Mouse (Mus musculus): ENCODE measurements around the gene Drc7. TPM values are rescaled to one million over a fixed set of nuclear protein-coding genes. Genes with fewer than 3 reads are reported as not detected.

Gene Drc7
- not detected for polyA plus RNA-seq (2014; fragmentation: Illumina TruSeq; extraction: RNeasy Lipid Tissue Mini Kit (QIAGEN cat#74804); ENCODE audit: low read depth, low replicate concordance)

DNA sequence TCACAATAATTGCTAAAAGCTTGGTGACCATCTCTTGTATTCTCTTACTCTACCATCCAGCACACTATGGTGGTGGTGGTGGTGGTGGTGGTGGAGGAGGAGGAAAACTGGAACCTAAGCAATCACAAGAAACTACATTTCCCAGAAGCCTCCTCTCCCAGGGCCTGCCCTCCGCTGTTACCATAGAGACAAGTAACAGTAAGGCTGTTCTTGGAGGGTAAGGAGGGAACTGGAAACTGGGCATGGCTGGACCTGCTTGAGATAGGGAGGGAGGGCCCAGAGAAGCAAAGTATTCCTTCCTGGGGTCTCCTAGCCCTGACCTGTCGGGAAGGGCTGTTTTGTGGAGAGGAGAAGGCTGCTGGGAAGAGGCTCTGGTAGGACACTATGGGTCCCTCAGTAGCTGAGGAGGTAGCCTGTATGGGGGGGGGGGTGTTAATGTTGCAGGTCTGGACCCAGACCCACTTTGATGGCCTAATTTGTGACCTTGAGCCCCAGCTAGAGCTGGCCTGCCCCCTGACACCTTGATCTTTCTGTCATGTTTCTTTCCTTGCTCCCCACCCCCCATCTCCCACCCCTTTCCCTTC is at the start of gene Drc7:
Gene Drc7, plus strand, starts transcription at position 177 of the 584 bp plus-strand sequence.

DNA sequence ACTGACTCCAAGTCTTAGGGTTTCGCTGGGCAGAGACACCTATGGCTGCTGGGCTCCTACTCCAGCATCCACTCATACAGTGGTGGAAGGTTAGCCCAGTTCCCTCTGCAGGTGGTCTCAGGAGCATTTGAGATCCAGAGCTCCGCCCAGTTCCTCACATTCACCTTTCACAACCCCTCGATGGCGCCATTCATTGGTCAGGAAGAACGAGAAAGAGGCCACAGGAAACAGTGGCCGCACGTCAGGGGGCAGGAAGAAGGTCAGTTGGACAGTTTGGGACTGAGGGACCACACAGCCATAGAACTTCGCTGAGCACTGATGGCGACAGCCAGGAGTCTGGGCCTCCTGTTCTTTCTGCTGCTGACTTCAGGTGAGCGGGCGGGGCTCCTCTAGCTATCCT is 37.5 kb upstream of the Drc7 start, which contains the start of gene Adgrg3:
Gene Adgrg3, plus strand, starts transcription at position 242 of the 400 bp plus-strand sequence.

DNA sequence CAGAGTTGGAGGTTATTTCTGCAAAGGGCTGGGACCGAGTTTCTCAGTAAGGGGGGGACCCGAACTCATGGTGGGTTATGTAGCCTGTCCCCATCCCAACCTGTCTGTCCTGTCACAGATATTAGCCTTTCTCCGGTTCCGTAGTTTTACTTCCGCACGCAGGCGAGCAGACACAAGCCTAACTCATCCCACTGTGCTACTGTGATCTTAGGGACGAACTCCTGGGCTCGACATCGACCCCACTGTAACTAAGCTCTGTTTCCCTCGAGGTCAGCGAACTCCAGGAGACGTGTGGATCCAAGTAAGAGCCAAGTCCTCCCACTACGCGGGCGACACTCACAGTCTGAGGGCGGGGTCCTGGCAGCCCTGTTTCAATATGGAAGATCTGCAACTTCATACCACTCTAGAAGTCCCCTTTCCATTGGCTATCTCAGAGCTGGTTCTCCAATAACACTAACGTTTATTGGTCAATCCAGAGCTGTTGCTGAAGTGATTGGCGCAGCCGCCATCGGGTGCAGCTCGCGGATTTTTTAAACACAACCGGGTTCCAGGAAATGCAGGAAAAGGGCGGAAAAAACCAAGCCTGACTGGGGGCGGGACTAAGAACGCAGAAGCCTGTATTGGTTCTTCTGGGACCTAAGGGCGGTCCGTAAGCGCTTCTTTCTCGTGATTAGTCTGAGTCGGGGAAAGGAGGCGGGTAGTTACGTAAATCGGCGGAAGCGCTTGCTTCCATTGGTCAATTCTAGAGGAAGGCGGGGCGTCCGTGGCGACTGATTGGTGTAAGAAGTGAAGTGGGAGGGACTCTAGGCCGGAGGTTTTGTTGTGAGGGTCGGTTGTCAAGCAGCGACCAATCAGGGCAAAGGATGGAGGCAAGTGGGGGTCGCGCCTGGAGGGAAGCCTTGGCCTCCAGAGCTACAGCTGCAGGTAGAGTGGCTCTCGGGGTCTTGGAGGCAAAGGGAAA is 25.8 kb downstream of the Drc7 start, which contains the start of gene Katnb1:
Gene Katnb1, plus strand, starts transcription at position 806 of the 961 bp plus-strand sequence.

Other genes starting within 250 kb of the Drc7 start
- gene Ccl17, start 244.7 kb upstream of the Drc7 start, polyA plus RNA-seq (2014; fragmentation: Illumina TruSeq; extraction: RNeasy Lipid Tissue Mini Kit (QIAGEN cat#74804); ENCODE audit: low read depth, low replicate concordance) = not detected
- 24.6 TPM for gene Coq9, start 216.8 kb upstream of the Drc7 start, polyA plus RNA-seq (2014; fragmentation: Illumina TruSeq; extraction: RNeasy Lipid Tissue Mini Kit (QIAGEN cat#74804); ENCODE audit: low read depth, low replicate concordance)
- gene Ciapin1, start 216.7 kb upstream of the Drc7 start, polyA plus RNA-seq (2014; fragmentation: Illumina TruSeq; extraction: RNeasy Lipid Tissue Mini Kit (QIAGEN cat#74804); ENCODE audit: low read depth, low replicate concordance) = 3.2 TPM
- 4.2 TPM for gene Polr2c, start 197.7 kb upstream of the Drc7 start, polyA plus RNA-seq (2014; fragmentation: Illumina TruSeq; extraction: RNeasy Lipid Tissue Mini Kit (QIAGEN cat#74804); ENCODE audit: low read depth, low replicate concordance)
- gene Dok4, start 178.8 kb upstream of the Drc7 start, polyA plus RNA-seq (2014; fragmentation: Illumina TruSeq; extraction: RNeasy Lipid Tissue Mini Kit (QIAGEN cat#74804); ENCODE audit: low read depth, low replicate concordance) = 0.97 TPM
- gene Ccdc102a, start 137.0 kb upstream of the Drc7 start, polyA plus RNA-seq (2014; fragmentation: Illumina TruSeq; extraction: RNeasy Lipid Tissue Mini Kit (QIAGEN cat#74804); ENCODE audit: low read depth, low replicate concordance) = not detected
- gene Adgrg5, start 131.4 kb upstream of the Drc7 start, polyA plus RNA-seq (2014; fragmentation: Illumina TruSeq; extraction: RNeasy Lipid Tissue Mini Kit (QIAGEN cat#74804); ENCODE audit: low read depth, low replicate concordance) = not detected
- gene Adgrg1, start 80.4 kb upstream of the Drc7 start, polyA plus RNA-seq (2014; fragmentation: Illumina TruSeq; extraction: RNeasy Lipid Tissue Mini Kit (QIAGEN cat#74804); ENCODE audit: low read depth, low replicate concordance) = 10.6 TPM
- 0.73 TPM for gene Adgrg3, start 37.4 kb upstream of the Drc7 start, polyA plus RNA-seq (2014; fragmentation: Illumina TruSeq; extraction: RNeasy Lipid Tissue Mini Kit (QIAGEN cat#74804); ENCODE audit: low read depth, low replicate concordance)
- not detected for gene Katnb1, start 26.1 kb downstream of the Drc7 start, polyA plus RNA-seq (2014; fragmentation: Illumina TruSeq; extraction: RNeasy Lipid Tissue Mini Kit (QIAGEN cat#74804); ENCODE audit: low read depth, low replicate concordance)
- 1.7 TPM for gene Kifc3, start 147.7 kb downstream of the Drc7 start, polyA plus RNA-seq (2014; fragmentation: Illumina TruSeq; extraction: RNeasy Lipid Tissue Mini Kit (QIAGEN cat#74804); ENCODE audit: low read depth, low replicate concordance)